Mouse (Mus musculus): ENCODE measurements around the gene Mefv. TPM values are rescaled to one million over a fixed set of nuclear protein-coding genes. Genes with fewer than 3 reads are reported as not detected.

Gene Mefv
- total RNA-seq (2023): under 1 TPM in 1 of 2 experiments, not detected in 1; 0.35 TPM

GRCm38 (mm10) chr16:3717980-3718379 lies at the start of gene Mefv:
Gene Mefv, minus strand, starts transcription at chr16:3718097.

GRCm38 (mm10) chr16:3743503-3744185 lies 25.7 kb upstream of the Mefv start, which contains the start of gene Zfp263:
Gene Zfp263, plus strand, starts transcription at chr16:3744093.

Other genes starting within 250 kb of the Mefv start
- gene Olfr161, start 127.1 kb downstream of the Mefv start, total RNA-seq (2023): not detected
- gene Zfp263, start 26.0 kb upstream of the Mefv start, total RNA-seq (2023): 10 to 100 TPM; 60.7 to 65.1 TPM
- gene Olfr15, start 112.8 kb upstream of the Mefv start, total RNA-seq (2023): not detected
- gene Zfp174, start 129.2 kb upstream of the Mefv start, total RNA-seq (2023): under 1 TPM; 0.67 to 0.83 TPM
- 10 to 100 TPM; 92.7 to 93.5 TPM for gene Naa60, start 154.3 kb upstream of the Mefv start, total RNA-seq (2023)
- gene Zfp597, start 166.5 kb upstream of the Mefv start, total RNA-seq (2023): 10 to 100 TPM; 33.5 to 35.4 TPM
- gene Gm20695, start 166.6 kb upstream of the Mefv start, total RNA-seq (2023): 1 to 10 TPM in 1 of 2 experiments, not detected in 1; 1.6 TPM
- gene 1700037C18Rik, start 190.6 kb upstream of the Mefv start, total RNA-seq (2023): 1 to 10 TPM; 3.3 to 4.1 TPM
- 10 to 100 TPM; 31.0 to 31.9 TPM for gene Cluap1, start 190.7 kb upstream of the Mefv start, total RNA-seq (2023)